Mouse (Mus musculus): ENCODE measurements around the gene Sds. TPM values are rescaled to one million over a fixed set of nuclear protein-coding genes. Genes with fewer than 3 reads are reported as not detected.

The Sds gene
- polyA plus RNA-seq, 1 experiment from 2014 or later, result not detected

DNA sequence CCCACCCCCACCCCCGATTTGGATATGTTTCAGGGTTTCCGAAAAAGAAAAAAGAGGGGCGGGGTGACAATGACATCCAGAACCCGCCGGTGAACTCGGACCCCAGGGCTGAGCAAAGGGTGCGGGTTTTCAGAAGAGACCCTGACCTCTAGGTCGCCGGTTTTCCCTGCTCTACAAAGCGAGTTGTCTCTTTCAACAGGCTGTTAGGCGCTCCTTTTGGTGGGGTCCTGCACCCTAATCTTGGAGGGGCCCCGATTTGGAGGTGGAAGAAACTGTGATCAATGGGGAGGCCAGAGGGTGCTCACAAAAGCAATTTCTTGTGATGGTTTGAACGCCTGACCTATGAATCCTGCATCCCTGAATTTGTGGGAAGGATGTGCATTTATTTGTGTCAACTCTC, 37.9 kb upstream of the Sds start:
- DNase-seq (ENCODE audit: low spot score) (no peak), ATAC-seq (ENCODE audit: low FRiP score) (no peak)
- H3K4me3 ChIP-seq (replicated peaks; ENCODE audit: low read length), result peak overlapping the region; percentile 77
- WGBS, result 0% methylated on average over 13 of the region's 13 CpGs
- peaks cover 15% of the 10 kb centered on the region for H3K36me3 ChIP-seq (replicated peaks; ENCODE audit: control insufficient read depth, insufficient read depth)
- H3K4me1 ChIP-seq (replicated peaks; ENCODE audit: control insufficient read depth, insufficient read depth, low read length), result peaks cover 6% of the 10 kb centered on the region; the same call in 1 of the 2 replicates
- peak overlapping the region; percentile 95 for H3K27ac ChIP-seq
- peaks cover 62% of the 10 kb centered on the region for H3K27me3 ChIP-seq (ENCODE audit: control insufficient read depth, insufficient read depth, low read length)
- peak overlapping the region; percentile 71 for H3K4me2 ChIP-seq (replicated peaks)
- H3K9ac ChIP-seq, result peak overlapping the region; percentile 95
- H3K9me3 ChIP-seq (ENCODE audit: control insufficient read depth, low read length), result no peaks in the 10 kb centered on the region

GRCm38 (mm10) chr5:120438991-120439710, 37.2 kb upstream of the Sds start:
- Histone ChIP-seq H3K27ac (peak overlapping the region; percentile 95), H3K27me3 (ENCODE audit: control insufficient read depth, insufficient read depth, low read length) (peaks cover 57% of the 10 kb centered on the region), H3K9ac (peak overlapping the region; percentile 95), H3K4me2 (replicated peaks) (peak overlapping the region; percentile 71), H3K36me3 (replicated peaks; ENCODE audit: control insufficient read depth, insufficient read depth) (peaks cover 15% of the 10 kb centered on the region), H3K4me3 (replicated peaks; ENCODE audit: low read length) (peak overlapping the region; percentile 77), H3K4me1 (replicated peaks; ENCODE audit: control insufficient read depth, insufficient read depth, low read length) (peaks cover 6% of the 10 kb centered on the region; the same call in 1 of the 2 replicates), H3K9me3 (ENCODE audit: control insufficient read depth, low read length) (no peaks in the 10 kb centered on the region)
- DNase-seq (ENCODE audit: low spot score) (no peak), ATAC-seq (ENCODE audit: low FRiP score) (no peak)
- 1% methylated on average over 27 of the region's 27 CpGs for WGBS

DNA sequence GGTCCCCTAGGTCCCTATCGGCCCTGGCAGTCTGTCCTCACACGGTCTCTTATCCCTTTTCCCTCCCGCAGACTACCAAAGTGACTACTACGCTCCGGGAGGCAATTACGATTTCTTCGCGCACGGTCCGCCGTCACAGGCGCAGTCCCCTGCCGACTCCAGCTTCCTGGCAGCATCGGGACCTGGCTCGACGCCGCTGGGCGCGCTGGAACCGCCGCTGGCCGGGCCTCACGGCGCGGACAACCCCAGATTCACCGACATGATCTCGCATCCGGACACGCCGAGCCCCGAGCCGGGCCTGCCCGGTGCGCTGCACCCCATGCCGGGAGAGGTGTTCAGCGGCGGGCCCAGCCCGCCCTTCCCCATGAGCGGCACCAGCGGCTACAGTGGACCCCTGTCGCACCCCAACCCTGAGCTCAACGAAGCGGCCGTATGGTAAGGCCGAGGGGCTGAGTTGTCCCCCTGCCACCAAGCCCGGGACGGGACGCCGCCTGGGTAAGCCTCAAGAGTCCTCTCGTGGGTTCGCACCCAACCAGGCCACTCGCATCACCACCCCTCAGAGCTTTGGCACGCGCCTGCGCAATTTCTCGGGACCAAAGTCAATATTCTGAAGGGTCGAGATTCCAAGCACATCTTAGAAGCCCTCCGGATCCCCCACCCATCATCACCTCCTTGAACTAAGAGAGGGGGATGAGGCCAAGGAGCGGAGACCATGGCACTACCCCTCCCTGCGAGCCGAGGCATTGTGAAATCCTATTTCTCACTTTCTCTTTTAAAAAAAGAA, 36.2 kb upstream of the Sds start:
- H3K27ac ChIP-seq, result peak overlapping the region; percentile 95
- peak overlapping the region; percentile 95 for H3K9ac ChIP-seq
- peaks cover 15% of the 10 kb centered on the region; the same call in 1 of the 2 replicates for H3K36me3 ChIP-seq (replicated peaks; ENCODE audit: control insufficient read depth, insufficient read depth)
- DNase-seq (ENCODE audit: low spot score) (no peak), ATAC-seq (ENCODE audit: low FRiP score) (0 out of 2 replicates have a peak, but pooled peaks have one; percentile 21)
- peaks cover 6% of the 10 kb centered on the region; the same call in 1 of the 2 replicates for H3K4me1 ChIP-seq (replicated peaks; ENCODE audit: control insufficient read depth, insufficient read depth, low read length)
- no peaks in the 10 kb centered on the region for H3K9me3 ChIP-seq (ENCODE audit: control insufficient read depth, low read length)
- 2% methylated on average over 61 of the region's 61 CpGs for WGBS
- peaks cover 48% of the 10 kb centered on the region for H3K27me3 ChIP-seq (ENCODE audit: control insufficient read depth, insufficient read depth, low read length)
- peak overlapping the region; percentile 77 for H3K4me3 ChIP-seq (replicated peaks; ENCODE audit: low read length)
- peak overlapping the region; percentile 71 for H3K4me2 ChIP-seq (replicated peaks)

DNA sequence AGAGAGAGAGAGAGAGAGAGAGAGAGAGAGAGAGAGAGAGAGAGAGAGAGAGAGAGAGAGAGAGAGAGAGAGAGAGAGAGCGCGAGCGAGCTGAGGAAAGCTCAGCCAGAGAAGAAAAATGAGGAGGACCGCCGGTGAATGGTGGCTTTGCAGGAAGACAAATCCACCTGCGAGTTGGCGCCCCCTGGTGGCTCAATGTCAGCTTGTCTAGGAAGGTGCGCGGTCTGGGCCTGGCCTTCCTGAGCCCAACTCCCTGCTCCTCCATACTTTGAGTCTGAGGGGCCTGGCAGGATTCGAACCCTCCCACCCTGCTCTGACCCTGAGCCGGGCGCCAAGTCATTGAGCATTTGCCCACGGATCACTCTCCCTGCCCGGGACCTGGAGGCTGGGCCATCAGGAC, 35.6 kb upstream of the Sds start:
- Histone ChIP-seq H3K27me3 (ENCODE audit: control insufficient read depth, insufficient read depth, low read length) (peaks cover 41% of the 10 kb centered on the region), H3K9ac (peak overlapping the region; percentile 95), H3K4me1 (replicated peaks; ENCODE audit: control insufficient read depth, insufficient read depth, low read length) (peaks cover 6% of the 10 kb centered on the region; the same call in 1 of the 2 replicates), H3K4me2 (replicated peaks) (peak overlapping the region; percentile 71), H3K4me3 (replicated peaks; ENCODE audit: low read length) (peak overlapping the region; percentile 77), H3K36me3 (replicated peaks; ENCODE audit: control insufficient read depth, insufficient read depth) (peaks cover 15% of the 10 kb centered on the region; the same call in 1 of the 2 replicates), H3K27ac (peak overlapping the region; percentile 95; the same call in 1 of the 2 replicates), H3K9me3 (ENCODE audit: control insufficient read depth, low read length) (no peaks in the 10 kb centered on the region)
- 7% methylated on average over 13 of the region's 14 CpGs for WGBS
- ATAC-seq (ENCODE audit: low FRiP score) (peak; percentile 53; the same call in 1 of the 2 replicates), DNase-seq (ENCODE audit: low spot score) (peak; percentile 97)

DNA sequence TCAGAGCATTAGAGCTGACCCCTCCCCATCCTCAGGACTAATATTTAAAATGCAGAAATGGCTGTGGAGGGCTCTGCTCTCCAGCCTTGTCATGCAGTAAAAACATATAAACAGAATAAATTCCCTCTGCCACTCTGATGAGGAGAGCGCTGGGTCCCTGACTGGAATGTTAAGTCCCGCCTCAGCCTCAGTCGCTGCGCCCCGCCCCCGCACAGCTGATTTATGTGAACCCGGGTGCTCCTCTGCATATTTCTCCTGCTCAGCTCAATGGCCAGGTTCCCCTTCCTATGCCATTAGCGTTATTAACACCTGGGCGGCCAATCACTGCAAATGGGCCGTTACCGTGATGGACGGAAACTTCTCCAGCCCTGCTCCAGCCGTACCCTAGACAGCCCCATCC, 29.0 kb upstream of the Sds start:
- no peaks in the 10 kb centered on the region for H3K4me1 ChIP-seq (replicated peaks; ENCODE audit: control insufficient read depth, insufficient read depth, low read length)
- no peak overlapping the region for H3K27ac ChIP-seq
- H3K9ac ChIP-seq, result no peak overlapping the region
- ATAC-seq (ENCODE audit: low FRiP score) (no peak), DNase-seq (ENCODE audit: low spot score) (peak; percentile 30)
- no peaks in the 10 kb centered on the region for H3K9me3 ChIP-seq (ENCODE audit: control insufficient read depth, low read length)
- H3K36me3 ChIP-seq (replicated peaks; ENCODE audit: control insufficient read depth, insufficient read depth), result no peaks in the 10 kb centered on the region
- WGBS, result 44% methylated on average over 13 of the region's 13 CpGs
- H3K4me3 ChIP-seq (replicated peaks; ENCODE audit: low read length), result no peak overlapping the region
- peaks cover 9% of the 10 kb centered on the region; the same call in 1 of the 2 replicates for H3K27me3 ChIP-seq (ENCODE audit: control insufficient read depth, insufficient read depth, low read length)
- no peak overlapping the region for H3K4me2 ChIP-seq (replicated peaks)

GRCm38 (mm10) chr5:120454756-120455337, 21.5 kb upstream of the Sds start:
- Histone ChIP-seq H3K4me1 (replicated peaks; ENCODE audit: control insufficient read depth, insufficient read depth, low read length) (no peaks in the 10 kb centered on the region), H3K36me3 (replicated peaks; ENCODE audit: control insufficient read depth, insufficient read depth) (no peaks in the 10 kb centered on the region), H3K27me3 (ENCODE audit: control insufficient read depth, insufficient read depth, low read length) (no peaks in the 10 kb centered on the region), H3K4me2 (replicated peaks) (0 out of 2 replicates have a peak overlapping the region, but pooled peaks have one; percentile 2), H3K27ac (0 out of 2 replicates have a peak overlapping the region, but pooled peaks have one; percentile 51), H3K4me3 (replicated peaks; ENCODE audit: low read length) (no peak overlapping the region), H3K9me3 (ENCODE audit: control insufficient read depth, low read length) (no peaks in the 10 kb centered on the region), H3K9ac (no peak overlapping the region)
- WGBS, result 67% methylated on average over 14 of the region's 14 CpGs
- DNase-seq (ENCODE audit: low spot score), result no peak
- ATAC-seq (ENCODE audit: low FRiP score), result no peak

DNA sequence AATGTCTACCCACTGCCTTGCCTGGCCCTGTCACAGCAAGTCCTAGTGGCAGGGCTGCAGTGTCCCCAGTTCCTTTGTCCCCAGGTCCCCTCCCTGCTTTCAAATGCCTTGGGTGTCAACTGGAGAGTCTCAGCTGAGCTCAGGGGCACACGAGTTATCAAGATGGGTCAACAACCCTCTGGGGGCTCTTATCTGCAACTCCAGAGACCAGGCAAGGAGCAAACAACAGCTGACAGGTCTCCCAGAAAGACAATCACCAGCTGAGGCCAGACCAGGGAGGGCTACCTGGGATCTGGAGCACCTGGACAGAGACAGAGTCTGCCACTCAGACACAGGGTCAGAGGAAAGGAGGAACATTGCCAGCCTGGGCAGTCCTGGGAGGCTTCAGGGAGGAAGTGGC, 20.1 kb upstream of the Sds start:
- Histone ChIP-seq H3K4me1 (replicated peaks; ENCODE audit: control insufficient read depth, insufficient read depth, low read length) (no peaks in the 10 kb centered on the region), H3K27ac (no peak overlapping the region), H3K27me3 (ENCODE audit: control insufficient read depth, insufficient read depth, low read length) (no peaks in the 10 kb centered on the region), H3K9ac (no peak overlapping the region), H3K9me3 (ENCODE audit: control insufficient read depth, low read length) (no peaks in the 10 kb centered on the region), H3K36me3 (replicated peaks; ENCODE audit: control insufficient read depth, insufficient read depth) (no peaks in the 10 kb centered on the region), H3K4me2 (replicated peaks) (no peak overlapping the region), H3K4me3 (replicated peaks; ENCODE audit: low read length) (no peak overlapping the region)
- DNase-seq (ENCODE audit: low spot score) (no peak), ATAC-seq (ENCODE audit: low FRiP score) (no peak)
- 34% methylated on average over 1 of the region's 1 CpGs for WGBS

DNA sequence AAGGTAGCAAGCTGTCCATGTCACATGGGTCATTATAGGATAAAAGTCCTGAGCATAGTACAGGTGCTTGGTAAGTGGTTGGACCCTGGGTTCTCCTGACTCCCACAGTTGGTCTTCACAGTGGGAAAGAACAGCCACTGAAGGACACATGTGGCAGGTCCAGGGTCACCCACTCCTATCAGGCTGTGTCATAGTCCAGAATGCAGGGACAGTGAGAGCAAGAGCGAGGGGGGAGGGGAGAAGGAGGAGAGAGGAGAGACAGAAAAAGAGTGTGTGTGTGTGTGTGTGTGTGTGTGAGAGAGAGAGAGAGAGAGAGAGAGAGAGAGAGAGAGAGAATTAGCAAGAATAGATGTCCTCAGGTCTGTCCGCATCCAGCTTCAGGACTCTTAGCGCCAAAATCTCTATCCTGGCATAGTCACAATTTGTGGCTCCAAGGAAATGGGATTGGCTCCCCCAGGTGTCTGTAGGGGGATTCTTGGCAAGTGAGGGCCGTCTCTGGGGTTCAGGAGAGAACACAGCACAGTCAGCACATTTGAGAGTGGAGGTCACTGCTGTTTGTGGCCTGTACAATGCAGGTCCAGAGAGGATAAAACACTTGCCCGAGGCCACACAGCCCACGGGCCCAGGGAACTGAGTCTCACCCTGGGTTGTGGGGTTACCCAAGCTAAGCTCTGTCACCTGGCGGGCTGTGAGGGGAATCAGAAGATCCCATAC, 19.3 kb upstream of the Sds start:
- Histone ChIP-seq H3K4me2 (replicated peaks) (no peak overlapping the region), H3K36me3 (replicated peaks; ENCODE audit: control insufficient read depth, insufficient read depth) (no peaks in the 10 kb centered on the region), H3K27ac (no peak overlapping the region), H3K9ac (no peak overlapping the region), H3K9me3 (ENCODE audit: control insufficient read depth, low read length) (no peaks in the 10 kb centered on the region), H3K27me3 (ENCODE audit: control insufficient read depth, insufficient read depth, low read length) (no peaks in the 10 kb centered on the region), H3K4me1 (replicated peaks; ENCODE audit: control insufficient read depth, insufficient read depth, low read length) (no peaks in the 10 kb centered on the region), H3K4me3 (replicated peaks; ENCODE audit: low read length) (no peak overlapping the region)
- ATAC-seq (ENCODE audit: low FRiP score), result no peak
- DNase-seq (ENCODE audit: low spot score), result no peak
- WGBS, result 49% methylated on average over 7 of the region's 7 CpGs
